Mouse (Mus musculus) mouse embryonic stem cell (cell line): ENCODE data around the gene Klk1.
"Not testable (repeated sequence)": the region's sequence is repeated elsewhere in the genome, so short reads cannot be mapped to it uniquely, and the experiment has no call there.

Experiments used
- in situ Hi-C, 2 experiments: fragments of 300-500 bp; cut with MboI; formaldehyde crosslinking; loops; 1 replicate in 1 of 2; 3 replicates in 1 of 2; pipeline ENCODE4 v1.14.3; 2019 to 2020; ENCODE audit warnings: low sequenced_read_pairs in 2 of 2, low pct_unique_long_range_greater_than_20kb in 1 of 2, mixed read lengths in 1 of 2; ENCODE audit not compliant: unreplicated experiment in 1 of 2

The Klk1 gene

DNA sequence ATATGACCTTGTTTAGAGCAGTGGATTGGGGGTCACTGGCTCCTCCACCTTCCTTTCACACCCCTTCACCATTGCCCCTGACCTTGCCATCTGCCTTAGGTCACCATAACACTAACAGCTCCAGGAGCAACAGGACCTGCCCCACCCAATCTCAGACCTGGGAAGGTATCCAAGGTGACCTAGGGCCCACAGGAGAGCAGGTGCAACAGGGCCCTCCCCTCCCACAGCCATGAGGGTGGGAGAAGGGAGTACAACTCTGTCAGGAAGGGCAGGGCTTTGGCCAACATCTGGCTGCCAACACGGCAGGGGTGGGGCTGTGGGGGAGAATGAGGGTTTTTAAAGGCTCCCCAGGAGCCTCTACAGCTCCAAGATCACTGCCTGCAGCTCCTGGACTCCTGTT lies at the start of gene Klk1:
Klk1 (plus strand) TSS at position 285 of the 400 bp plus-strand sequence.
- in situ Hi-C loops, result no loop called here

DNA sequence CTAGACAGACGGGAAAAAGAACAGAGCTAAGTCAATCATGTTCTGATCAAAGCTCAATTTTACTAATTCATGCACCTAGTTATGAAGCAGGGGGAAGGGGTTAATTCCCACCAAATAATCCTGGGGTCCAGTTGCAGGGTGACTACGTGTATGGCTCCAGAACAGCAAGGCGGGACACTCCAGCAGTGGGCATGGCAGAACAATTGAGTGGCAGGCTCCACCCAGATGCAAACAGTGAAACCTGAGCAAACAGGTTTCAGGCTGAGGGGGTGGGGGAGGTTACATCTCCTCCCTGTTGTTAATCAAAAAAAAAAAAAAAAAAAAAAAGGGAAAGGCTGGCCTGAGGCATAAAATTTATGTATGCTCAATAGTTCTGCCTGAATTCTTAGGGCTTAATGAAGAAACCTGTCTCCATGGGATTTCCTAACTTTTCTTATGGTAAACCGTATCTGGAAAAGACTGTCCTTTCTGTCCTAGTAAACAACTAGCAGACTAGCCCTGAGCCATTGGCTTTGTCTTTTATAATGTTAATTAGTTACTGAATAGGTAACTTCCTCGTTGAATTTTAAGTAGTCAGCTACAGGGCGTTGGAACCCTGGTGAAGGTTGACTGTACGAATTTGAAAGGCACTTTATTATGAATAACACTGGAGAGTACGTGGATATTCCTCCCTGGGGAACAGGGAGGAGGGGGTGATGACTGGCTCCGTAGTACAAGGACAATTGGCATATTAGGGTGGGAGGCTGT lies 45.7 kb upstream of the Klk1 start:
- in situ Hi-C loops, result no loop called here

DNA sequence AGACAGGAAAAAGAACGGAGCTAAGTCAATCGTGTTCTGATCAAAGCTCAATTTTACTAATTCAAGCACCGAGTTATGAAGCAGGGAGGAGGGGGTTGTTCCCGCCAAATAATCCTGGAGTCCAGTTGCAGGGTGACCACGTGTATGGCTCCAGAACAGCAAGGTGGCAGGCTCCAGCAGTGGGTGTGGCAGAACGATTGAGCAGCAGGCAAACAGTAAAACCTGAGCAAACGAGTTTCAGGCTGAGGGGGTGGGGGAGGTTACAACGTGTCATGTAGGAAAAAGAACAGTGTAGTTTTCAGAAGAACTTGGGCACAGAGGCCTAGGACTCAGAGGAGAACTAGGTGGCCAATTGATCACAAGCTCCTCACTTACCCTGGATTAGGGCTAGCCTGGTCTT lies 38.6 kb upstream of the Klk1 start:
- in situ Hi-C loops, result not testable (repeated sequence)

DNA sequence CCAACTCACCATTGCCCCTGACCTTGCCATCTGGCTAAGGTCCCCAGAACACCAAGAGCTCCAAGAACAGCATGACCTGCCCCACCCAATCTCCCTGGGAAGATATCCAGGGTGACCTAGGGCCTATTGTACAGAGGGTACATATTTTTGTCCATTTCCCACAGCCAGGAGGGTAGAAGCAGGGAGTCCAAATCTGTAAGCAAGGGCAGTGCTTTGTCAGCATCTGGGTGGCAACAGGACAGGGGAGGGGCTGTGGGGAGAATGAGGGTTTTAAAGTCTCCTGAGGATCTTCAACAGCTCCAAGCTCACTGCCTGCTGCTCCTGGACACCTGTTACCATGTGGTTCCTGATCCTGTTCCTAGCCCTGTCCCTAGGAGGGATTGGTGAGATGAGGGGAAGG lies 37.2 kb upstream of the Klk1 start, which contains the start of gene Klk1b24:
Klk1b24 (plus strand) TSS at position 301 of the 400 bp plus-strand sequence.
- in situ Hi-C loops, result not testable (repeated sequence)

DNA sequence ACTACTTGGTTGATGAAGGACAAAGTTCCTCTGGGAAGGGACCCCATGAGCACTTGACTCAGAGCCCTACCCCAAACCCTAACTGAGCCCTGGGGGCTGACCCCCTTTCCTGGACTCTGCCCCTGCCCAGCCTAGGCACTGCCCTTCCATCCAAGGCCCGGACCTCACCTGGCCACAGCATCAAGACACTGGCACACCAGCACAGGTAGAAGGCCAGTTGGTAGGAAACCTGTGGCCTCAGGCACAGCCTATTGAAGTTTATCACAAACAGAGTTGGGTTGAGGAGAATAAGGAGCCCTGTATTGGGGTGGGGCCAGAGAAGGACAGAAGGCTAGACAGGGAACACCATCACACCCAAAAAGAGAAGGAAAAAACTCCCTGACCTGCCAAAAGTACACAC lies 31.7 kb upstream of the Klk1 start:
- in situ Hi-C loops, result not testable (repeated sequence)

DNA sequence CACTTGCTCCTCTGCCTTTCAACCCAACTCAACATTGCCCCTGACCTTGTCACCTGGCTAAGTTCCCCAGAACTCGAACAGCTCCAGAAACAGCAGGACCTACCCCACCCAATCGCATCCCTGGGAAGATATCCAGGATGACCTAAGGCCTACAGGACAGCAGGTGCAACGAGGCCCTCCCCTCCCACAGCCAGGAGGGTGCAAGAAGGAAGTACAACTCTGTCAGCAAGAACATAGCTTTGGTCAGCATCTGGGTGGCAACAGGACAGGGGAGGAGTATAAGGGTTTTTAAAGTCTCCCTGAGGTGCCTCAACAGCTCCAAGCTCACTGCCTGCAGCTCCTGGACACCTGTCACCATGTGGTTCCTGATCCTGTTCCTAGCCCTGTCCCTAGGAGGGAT lies 27.3 kb upstream of the Klk1 start, which contains the start of gene Klk1b3:
Klk1b3 (plus strand) TSS at position 301 of the 400 bp plus-strand sequence.
- in situ Hi-C loops, result loop anchor here in 1 of 2 experiments (5.0 kb wide), 1 partner anchor 76 kb away; no protein-coding TSS in a partner anchor

DNA sequence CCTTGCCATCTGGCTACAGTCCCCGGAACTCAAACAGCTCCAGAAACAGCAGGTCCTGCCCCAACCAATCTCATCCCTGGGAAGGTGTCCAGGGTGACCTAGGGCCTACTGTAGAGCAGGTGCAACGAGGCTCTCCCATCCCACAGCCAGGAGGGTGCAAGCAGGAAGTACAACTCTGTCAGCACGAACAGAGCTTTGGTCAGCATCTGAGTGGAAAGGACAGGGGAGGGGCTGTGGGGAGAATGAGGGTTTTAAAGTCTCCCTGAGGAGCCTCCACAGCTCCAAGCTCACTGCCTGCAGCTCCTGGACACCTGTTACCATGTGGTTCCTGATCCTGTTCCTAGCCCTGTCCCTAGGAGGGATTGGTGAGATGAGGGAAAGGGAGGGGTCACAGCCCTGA lies 18.0 kb upstream of the Klk1 start, which contains the start of gene Klk1b4:
Klk1b4 (plus strand) TSS at position 301 of the 400 bp plus-strand sequence.
- in situ Hi-C loops, result not testable (repeated sequence)

DNA sequence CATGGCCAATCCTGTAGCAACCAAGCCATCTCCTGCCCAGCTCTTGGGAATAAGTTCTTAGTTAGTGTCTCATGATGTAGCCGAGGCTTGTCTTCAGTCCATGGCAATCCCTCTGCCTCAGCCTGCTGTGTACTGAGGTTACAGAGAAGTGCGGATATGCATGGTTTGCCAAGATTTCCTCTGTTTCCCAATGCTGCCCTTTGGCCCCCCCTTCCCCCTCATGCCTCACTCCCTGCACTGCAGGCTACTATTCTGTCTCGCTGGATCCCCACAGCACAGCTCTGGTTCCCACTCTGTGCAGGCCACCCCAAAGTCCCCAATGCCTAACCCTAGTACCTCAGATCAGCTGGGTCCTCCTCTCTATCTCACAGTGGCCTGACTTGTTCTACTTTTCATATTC lies 16.9 kb upstream of the Klk1 start:
- in situ Hi-C loops, result no loop called here

DNA sequence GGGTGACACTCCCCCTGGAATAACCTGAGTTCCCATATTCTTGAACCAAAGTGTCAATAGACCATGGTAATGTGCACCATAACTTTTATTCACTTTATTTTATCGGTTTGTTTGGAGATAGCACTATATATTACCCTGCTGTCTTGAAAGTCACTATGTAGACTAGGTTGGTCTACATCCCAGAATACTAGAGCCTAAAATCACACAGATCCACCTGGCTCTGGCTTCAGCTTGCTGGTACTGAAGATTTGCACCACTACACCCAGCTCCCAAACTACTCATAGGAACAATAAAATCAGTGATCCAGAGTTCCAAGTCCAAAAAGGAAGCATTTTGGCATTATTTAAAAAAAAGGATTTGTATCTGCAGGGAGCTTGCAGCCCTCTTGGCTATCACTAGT lies 9.5 kb upstream of the Klk1 start, which contains the start of gene Klk1b5:
Klk1b5 (plus strand) TSS at position 301 of the 400 bp plus-strand sequence.
- in situ Hi-C loops, result no loop called here

DNA sequence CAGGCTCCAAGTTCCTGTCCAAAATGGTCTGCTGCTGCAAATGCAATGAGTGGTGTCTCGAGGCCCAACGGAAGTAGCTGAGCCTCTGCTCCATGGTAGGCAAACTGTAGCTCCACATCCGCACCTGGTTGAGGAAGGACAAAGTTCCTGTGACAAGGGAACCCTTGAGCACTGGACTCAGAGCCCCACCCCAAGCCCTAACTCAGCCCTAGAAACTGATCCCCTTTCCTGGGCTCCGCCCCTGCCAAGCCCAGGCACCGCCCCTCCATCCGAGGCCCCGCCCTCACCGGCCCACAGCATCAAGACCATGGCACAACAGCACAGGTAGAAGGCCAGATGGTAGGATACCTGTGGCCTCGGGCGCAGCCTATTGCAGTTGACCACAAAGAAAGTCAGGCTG lies 3.6 kb upstream of the Klk1 start:
- in situ Hi-C loops, result not testable (repeated sequence)

DNA sequence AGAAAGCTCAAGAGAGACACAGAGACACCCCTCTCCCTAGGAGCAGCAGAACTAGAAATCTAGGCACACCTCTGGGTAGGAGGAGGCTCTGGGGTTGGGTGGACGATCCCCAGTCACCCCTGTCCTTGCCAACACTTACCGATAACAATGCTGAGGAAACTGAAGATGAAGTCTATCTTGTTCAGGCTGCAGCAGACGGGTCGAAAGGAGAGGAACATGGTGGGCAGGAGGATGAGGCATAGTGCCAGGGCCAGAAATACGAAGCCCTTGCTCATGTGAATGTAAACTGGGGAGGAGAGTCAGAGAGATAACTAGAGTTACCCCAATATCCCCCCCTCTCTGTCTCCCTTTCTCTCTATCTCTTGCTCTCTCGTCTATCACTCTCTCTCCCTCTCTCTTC lies 2.8 kb upstream of the Klk1 start:
- in situ Hi-C loops, result not testable (repeated sequence)

DNA sequence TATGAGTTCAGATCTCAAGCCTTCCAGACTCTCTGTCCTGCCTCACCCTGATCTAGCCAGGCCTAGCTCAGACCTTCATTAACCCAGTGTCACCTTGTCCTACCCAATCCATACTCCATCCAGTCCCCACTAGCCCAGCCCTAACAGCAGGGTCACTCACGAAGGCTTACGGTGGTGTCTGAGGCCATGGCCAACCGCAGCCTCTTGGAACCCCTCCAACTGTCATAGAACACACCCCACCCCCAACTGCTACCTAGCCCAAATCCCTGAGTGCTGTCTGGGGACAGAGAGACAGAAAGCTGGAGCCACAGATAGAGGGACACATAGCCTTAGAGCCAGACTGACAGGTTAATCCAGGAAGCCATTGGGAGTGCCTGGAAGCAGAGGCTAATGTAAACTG lies 10.7 kb downstream of the Klk1 start, which contains the start of gene Gm36864:
Gm36864 (plus strand) TSS at position 269 of the 400 bp plus-strand sequence.
- in situ Hi-C loops, result loop anchor here in 1 of 2 experiments (10.0 kb wide), 1 partner anchor 311 kb away; no protein-coding TSS in a partner anchor

DNA sequence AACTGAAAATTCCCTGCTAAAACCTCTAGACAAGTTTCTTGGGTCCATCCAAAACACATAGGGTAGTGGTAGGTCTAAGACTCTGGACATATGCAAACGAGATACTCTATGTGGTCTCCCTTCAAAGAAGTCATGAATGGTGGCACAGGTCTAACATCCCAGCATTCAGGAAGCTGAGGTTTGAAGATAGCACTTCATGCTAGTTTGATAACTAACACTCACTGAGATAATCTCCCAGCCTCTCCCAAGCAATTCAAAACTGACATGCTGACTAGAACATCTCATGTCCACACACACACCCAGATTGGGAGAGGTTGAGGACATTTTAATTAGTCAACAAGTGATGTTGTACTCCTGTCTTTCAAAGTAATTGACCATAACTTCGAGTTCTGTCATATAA lies 14.8 kb downstream of the Klk1 start:
- in situ Hi-C loops, result loop anchor here in 1 of 2 experiments (10.0 kb wide), 1 partner anchor 315 kb away; no protein-coding TSS in a partner anchor

DNA sequence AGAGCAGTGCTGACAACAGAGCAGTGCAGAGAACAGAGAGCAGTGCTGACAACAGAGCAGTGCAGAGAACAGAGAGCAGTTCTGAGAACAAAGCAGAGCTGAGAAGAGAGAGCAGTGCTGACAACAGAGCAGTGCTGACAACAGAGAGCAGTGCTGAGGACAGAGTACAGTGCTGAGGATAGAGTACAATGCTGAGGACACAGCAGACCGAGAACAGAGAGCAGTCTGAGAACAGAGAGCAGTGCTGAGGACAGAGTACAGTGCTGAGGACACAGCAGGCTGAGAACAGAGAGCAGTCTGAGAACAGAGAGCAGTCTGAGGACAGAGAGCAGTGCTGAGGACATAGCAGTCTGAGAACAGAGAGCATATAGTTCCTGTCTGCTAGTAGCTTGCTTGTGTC lies 15.6 kb downstream of the Klk1 start:
- in situ Hi-C loops, result no loop called here

DNA sequence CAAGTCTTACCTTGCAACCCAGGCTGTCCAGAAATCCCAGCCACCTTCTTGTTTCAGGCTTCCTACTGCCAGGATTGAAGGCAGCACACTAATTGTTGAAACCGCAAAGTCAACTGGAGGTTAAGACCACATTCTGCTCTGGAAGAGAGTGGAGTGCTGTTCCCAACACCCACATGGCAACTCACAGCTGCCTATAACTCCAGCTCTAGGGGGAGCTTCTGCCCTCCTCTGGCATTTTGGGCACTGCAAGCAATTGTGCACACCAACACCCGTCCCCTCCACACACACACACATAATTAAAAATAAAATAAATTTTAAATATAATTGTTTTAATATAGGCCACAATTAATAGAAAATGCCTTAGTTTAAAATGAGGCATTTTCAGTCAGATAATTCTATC lies 16.0 kb downstream of the Klk1 start:
- in situ Hi-C loops, result no loop called here

DNA sequence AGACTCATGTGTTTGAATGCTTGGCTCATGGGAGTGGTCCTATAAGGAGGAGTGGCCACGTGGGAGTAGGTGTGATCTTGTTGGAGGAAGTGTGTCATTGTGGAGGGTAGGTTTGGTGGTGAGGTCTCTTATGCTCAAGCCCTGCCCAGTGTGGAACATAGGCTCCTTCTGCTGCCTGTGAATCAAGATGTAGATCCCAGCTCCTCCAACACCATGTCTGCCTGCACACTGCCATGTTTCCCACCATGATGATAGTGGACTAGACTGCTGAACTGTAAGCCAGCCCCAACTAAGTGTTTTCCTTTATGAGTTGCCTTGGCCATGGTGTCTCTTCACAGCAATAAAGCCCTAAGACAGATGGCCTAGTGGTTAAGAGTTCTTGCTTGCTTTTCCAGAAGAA lies 18.9 kb downstream of the Klk1 start:
- in situ Hi-C loops, result no loop called here

DNA sequence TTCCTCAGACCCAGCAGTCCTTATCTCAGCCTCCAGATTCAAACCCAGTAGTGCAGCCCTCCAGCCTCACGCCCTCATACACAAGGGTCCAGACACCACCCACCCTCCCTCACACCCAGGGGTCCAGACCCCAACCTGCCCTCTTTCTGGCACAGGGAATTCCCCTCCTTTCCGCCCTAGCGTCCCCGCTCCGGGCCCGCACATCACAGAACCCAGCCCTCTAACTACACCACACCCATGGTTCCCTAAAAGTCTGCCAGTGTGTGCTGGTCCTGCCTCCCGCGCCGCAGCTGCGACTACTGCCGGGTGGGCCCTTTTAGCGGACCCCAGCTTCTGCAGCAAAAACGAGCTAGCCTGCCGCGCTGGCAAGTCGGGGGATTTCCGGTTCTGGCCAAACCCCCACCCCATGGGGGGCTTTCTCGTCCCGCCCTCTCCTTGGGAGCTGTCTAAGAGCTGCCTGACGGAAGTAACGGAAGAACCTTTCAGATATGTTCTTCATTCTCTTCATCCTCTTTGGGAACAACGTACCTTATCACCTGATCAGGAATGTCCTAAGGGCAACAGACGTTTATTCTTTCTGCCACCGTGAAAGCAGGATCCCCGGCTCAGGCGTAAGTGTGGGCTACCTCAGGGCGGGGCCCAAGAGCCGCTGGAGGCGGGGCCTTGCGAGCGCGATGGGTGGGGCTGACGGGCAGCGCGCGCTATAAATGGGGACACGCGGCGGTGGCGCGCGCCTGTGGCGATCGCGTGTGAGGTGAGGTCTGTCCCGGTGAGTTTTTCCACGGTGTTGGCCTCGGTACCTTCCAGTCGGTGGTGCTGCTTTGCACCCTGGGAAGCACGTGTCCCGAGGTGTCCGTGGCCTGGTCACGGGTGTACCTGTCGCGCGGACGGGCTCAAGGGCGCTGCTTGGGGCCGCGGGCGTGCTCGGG lies 21.2 kb downstream of the Klk1 start, which contains the start of the genes 1700028J19Rik and 2410002F23Rik:
1700028J19Rik (minus strand) TSS at position 641 of the 929 bp plus-strand sequence.
2410002F23Rik (plus strand) TSS at position 668 of the 929 bp plus-strand sequence.
- in situ Hi-C loops, result no loop called here

DNA sequence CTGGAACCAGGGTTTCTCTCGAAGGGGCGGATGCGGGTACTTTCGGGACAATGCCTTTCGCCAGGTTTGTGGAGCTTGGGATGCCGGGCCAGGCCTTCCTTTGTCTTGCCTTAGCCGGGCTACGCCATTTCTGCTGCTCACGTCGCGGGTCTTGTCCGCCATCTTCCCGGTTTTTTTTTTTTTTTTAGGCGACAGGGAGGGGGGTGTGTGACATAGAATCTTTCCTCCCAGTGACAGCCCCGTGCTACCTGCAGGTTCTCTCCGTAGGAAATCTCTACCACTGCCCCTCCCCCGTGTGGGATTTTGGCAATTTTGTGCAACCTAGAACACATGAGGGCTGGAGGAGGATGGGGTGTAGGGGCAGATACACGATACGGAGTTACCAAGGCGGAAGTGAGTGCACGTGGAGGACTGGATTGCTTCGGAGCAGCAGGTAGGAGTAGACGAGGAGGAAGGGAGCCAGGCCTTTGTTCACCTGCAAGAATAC lies 21.9 kb downstream of the Klk1 start:
- in situ Hi-C loops, result no loop called here
